Mouse (Mus musculus): Measurements from ENCODE around the gene Phc2. TPM values are rescaled to one million over a fixed set of nuclear protein-coding genes. Genes with fewer than 3 reads are reported as not detected.

Gene Phc2
- polyA plus RNA-seq, 1 experiment from 2014 or later, result 24.5 TPM

DNA sequence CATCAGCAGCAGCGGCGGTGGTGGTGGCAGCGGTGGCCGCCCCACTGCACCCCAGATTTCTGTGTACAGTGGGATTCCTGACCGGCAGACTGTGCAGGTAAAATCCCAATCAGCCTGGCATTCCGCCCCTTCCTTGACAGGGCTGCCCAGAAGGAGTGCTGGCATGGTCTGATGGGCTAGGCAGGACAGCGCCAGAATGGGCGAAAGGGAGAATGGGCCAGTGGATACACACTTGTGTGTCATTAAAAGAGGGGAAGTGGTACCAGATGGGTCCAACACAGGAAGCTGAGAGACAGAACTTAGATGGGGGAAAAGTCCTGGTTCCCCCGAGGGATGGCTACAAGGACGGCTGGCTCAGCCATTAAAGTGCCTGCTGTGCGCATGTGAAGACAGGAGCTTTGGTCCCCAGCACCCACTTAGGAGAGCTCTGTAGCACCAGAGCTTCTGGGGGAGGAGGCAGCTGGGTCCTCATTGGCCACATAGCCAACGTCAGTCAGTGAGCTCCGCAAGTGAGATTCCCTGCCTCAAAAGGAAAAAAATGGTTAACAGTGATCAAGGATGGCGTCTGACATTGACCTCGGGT is 50.7 kb downstream of the Phc2 start:
- 86% methylated on average over 15 of the region's 15 CpGs for WGBS
- Histone ChIP-seq H3K4me3 (no peak overlapping the region), H3K27me3 (ENCODE audit: insufficient read depth, poor library complexity, severe bottlenecking) (peaks cover 38% of the 10 kb centered on the region)

DNA sequence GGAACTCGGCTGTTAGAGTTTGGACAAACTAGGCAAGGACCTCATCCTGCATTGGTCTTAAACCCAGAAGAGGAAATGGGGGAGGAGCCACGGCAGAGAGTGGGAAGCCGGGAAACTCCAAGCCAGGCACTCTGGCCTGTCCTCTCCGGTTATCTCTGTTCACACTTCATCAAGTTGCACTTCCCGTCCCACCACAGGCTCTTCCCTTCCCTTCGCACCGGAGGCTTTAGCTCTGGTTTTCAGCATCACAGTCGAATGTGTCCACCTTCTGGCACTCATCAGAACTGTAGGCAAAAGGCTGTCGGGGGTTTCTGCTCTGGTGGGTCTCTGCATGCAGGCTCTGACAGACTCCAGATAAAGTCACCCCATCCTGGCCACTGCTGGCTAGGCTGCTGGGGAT is 52.1 kb downstream of the Phc2 start:
- Histone ChIP-seq H3K36me3 (no peaks in the 10 kb centered on the region), H3K9me3 (no peaks in the 10 kb centered on the region), H3K4me1 (peaks cover 30% of the 10 kb centered on the region), H3K4me3 (no peak overlapping the region), H3K27ac (no peak overlapping the region; the same call in 1 of the 2 replicates), H3K27me3 (ENCODE audit: insufficient read depth, poor library complexity, severe bottlenecking) (peaks cover 41% of the 10 kb centered on the region)
- WGBS, result 7% methylated on average over 9 of the region's 9 CpGs
- peak; percentile 93 for DNase-seq (ENCODE audit: low spot score)

More for the DNA sequence above, 50.7 kb downstream of the Phc2 start:
- peaks cover 22% of the 10 kb centered on the region for H3K4me1 ChIP-seq
- no peaks in the 10 kb centered on the region for H3K9me3 ChIP-seq
- DNase-seq (ENCODE audit: low spot score), result no peak
- H3K36me3 ChIP-seq, result no peaks in the 10 kb centered on the region
- no peak overlapping the region for H3K27ac ChIP-seq

DNA sequence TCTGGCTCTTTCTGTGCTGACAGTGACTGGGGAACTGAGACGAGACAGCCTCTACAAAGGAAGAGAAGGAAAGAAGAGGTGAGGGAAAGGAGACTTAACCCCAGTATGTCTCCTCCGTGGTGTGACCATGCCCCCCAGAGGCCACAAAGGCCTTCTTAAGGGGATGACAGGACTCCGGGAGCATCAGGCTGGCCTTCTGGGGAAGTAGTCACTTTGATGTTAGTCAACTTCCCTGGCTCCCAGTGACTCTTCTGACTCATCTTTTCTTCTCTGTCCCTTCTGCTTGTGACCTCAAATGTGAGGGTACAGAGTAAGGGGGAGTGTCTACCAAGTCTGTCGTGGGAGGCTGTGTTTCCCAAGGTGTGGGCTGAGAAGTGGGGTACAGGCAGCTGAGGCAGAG is 52.9 kb downstream of the Phc2 start:
- WGBS, result 16% methylated on average over 4 of the region's 4 CpGs
- H3K4me3 ChIP-seq, result no peak overlapping the region
- DNase-seq (ENCODE audit: low spot score), result no peak
- no peaks in the 10 kb centered on the region for H3K9me3 ChIP-seq
- H3K27ac ChIP-seq, result no peak overlapping the region
- H3K27me3 ChIP-seq (ENCODE audit: insufficient read depth, poor library complexity, severe bottlenecking), result peaks cover 41% of the 10 kb centered on the region
- no peaks in the 10 kb centered on the region for H3K36me3 ChIP-seq
- peaks cover 38% of the 10 kb centered on the region for H3K4me1 ChIP-seq

DNA sequence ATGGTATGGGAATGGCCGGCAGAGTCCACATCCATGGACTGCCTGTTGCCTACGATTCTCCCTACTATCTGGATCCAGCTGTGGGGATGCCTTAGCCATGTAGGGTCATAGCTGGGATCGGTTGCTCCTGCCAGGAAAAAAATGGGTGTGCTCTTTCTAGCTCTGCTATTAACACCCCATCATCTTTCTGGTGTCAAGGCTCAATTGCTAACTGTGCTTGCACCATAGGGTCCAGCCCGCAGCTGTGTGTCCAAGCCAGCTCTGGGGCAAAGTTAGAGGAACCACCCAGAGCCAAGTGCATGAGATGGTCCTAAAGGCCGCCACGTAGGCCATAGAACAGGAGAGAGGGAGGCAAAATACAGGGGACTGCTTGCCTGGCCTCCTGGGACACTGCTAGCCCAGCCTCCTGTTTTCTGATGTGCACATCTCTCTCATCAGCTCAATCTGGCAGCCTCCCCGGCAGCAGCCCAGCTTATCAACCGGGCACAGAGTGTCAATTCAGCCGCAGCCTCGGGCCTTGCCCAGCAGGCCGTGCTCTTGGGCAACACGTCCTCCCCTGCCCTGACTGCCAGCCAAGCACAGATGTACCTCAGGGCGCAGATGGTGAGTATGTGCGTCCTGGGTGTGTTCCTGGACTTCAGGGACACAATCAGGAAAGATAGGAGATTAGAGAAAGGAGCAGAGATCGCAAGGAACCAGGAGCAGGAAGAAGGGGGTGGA is 54.7 kb downstream of the Phc2 start:
- 64% methylated on average over 15 of the region's 15 CpGs for WGBS
- Histone ChIP-seq H3K9me3 (no peaks in the 10 kb centered on the region), H3K27me3 (ENCODE audit: insufficient read depth, poor library complexity, severe bottlenecking) (peaks cover 41% of the 10 kb centered on the region), H3K36me3 (no peaks in the 10 kb centered on the region), H3K4me3 (no peak overlapping the region), H3K4me1 (peaks cover 43% of the 10 kb centered on the region), H3K27ac (no peak overlapping the region)
- no peak for DNase-seq (ENCODE audit: low spot score)

DNA sequence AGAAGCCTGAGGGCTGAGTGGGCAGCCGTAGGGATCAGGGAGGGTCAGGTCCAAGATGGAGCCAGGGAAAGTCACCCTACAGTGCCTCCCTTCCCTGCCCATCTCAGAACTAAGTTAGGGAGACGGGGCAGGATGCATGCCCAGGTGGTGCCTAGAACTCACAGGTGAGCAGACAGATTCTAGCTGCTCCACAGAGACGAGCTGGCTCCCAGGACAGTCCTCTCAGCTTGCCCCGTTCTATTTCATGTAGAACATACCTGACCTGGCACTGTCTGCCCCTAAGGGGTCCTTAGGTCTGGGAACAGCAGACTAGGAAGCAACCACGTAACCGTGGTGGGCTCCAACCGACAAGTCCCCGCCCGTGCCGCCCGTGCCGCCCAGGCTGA is 55.3 kb downstream of the Phc2 start:
- peaks cover 41% of the 10 kb centered on the region for H3K27me3 ChIP-seq (ENCODE audit: insufficient read depth, poor library complexity, severe bottlenecking)
- no peak overlapping the region for H3K4me3 ChIP-seq
- no peaks in the 10 kb centered on the region for H3K36me3 ChIP-seq
- H3K27ac ChIP-seq, result no peak overlapping the region
- 89% methylated on average over 12 of the region's 12 CpGs for WGBS
- DNase-seq (ENCODE audit: low spot score), result no peak
- peaks cover 48% of the 10 kb centered on the region for H3K4me1 ChIP-seq
- H3K9me3 ChIP-seq, result no peaks in the 10 kb centered on the region

DNA sequence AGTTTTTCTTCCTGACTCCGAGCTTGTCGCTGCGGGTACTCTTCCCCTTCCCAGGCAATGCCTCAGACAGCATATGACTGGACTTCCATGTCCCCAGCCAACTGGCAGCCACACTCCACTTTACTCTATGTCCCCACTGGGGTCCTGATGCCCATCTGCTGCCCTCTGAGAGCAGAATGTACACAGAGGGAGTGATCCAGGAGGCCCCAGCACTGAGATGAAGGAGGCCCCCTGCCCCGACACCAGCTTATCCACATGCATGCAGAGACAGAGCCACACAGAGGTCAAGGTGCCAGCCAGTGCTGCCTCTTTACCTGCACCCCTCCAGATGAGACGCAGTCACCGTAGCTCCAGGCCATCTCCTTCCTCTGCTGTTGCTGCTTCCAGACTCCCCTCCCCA is 55.8 kb downstream of the Phc2 start:
- Histone ChIP-seq H3K27ac (no peak overlapping the region), H3K4me1 (peaks cover 53% of the 10 kb centered on the region), H3K36me3 (no peaks in the 10 kb centered on the region), H3K27me3 (ENCODE audit: insufficient read depth, poor library complexity, severe bottlenecking) (peaks cover 36% of the 10 kb centered on the region), H3K4me3 (no peak overlapping the region), H3K9me3 (no peaks in the 10 kb centered on the region)
- no peak for DNase-seq (ENCODE audit: low spot score)
- WGBS, result 82% methylated on average over 6 of the region's 6 CpGs

DNA sequence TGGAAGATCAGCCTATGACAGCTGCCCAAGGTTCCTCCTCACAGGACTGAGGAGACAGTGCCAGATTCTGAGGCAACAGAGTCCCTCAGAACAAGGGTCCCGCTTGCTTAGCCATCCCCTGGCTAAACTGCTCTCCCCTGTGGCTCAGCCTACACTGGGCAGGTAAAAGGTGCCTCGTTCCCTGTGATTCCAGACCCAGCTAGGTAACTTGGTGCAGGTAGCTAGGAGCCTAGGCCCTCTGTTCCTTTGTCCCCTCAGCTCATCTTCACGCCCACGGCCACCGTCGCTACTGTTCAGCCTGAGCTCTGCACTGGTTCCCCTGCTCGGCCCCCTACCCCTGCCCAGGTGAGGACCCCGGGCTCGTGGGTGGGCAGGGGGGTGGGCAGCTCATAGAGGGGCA is 56.3 kb downstream of the Phc2 start:
- Histone ChIP-seq H3K4me1 (peaks cover 58% of the 10 kb centered on the region), H3K27ac (0 out of 2 replicates have a peak overlapping the region, but pooled peaks have one; percentile 73), H3K36me3 (no peaks in the 10 kb centered on the region), H3K27me3 (ENCODE audit: insufficient read depth, poor library complexity, severe bottlenecking) (peaks cover 35% of the 10 kb centered on the region), H3K9me3 (no peaks in the 10 kb centered on the region), H3K4me3 (no peak overlapping the region; the same call in 1 of the 2 replicates)
- WGBS, result 74% methylated on average over 9 of the region's 9 CpGs
- no peak for DNase-seq (ENCODE audit: low spot score)

DNA sequence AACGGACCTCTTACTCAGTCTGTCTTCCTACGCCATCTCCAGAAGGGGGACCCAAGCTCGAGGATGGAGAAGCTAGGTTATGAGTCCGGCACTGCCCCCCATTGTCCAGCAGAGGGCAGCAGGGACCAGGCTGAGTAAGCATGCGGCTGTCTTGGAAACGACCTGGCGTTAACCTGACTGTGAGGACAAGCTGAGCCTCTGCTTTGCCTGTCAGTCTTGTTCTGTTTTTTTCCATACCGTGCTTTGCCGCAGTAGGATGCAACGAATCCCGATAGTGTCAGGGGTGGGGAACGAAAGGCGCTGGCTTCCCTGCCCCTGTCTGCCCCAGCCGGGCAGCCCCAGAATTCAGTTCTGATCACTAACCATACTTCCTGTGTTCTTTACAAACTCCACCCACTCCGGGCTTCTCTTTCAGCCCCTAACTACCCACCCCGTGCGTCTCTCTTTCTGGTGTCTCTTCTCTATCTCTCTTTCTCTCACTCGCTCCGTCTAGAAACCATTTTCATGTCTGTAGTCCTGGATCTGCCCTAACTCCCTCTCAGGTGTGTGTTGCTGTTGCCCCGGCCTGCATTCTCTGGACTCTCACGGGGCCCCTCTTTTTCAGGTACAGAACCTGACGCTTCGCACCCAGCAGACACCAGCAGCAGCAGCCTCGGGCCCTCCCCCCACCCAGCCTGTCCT is 57.1 kb downstream of the Phc2 start:
- Histone ChIP-seq H3K4me1 (peaks cover 59% of the 10 kb centered on the region), H3K27ac (peak overlapping the region; percentile 73), H3K27me3 (ENCODE audit: insufficient read depth, poor library complexity, severe bottlenecking) (peaks cover 35% of the 10 kb centered on the region), H3K4me3 (peak overlapping the region; percentile 55), H3K36me3 (no peaks in the 10 kb centered on the region), H3K9me3 (no peaks in the 10 kb centered on the region)
- 3% methylated on average over 24 of the region's 24 CpGs for WGBS
- peak; percentile 95 for DNase-seq (ENCODE audit: low spot score)

DNA sequence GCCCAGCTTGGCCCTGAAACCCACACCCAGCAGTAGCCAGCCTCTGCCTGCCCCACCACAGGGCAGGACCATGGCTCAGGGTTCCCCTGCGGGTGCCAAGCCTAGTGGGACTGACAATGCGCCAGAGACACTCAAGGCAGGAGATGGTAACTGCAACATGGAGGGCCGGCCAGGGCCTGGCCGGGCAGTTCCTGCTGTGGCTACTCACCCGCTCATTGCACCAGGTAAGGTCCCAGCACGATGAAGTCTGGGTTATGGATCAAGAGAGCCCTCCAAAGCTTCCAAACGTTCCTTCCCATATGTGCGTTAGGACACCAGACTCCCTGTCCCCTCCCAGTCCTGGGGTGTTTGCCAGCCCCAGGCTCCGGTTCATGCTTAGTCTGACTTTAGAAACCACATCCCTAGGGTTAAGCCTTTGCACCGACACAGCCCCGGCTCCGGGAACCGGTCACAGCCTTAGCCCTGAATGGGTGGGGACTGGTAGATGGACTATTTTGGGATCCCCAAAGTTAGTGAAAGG is 57.7 kb downstream of the Phc2 start:
- DNase-seq (ENCODE audit: low spot score), result no peak
- Histone ChIP-seq H3K27ac (peak overlapping the region; percentile 73), H3K4me1 (peaks cover 56% of the 10 kb centered on the region), H3K9me3 (no peaks in the 10 kb centered on the region), H3K4me3 (peak overlapping the region; percentile 55), H3K36me3 (no peaks in the 10 kb centered on the region), H3K27me3 (ENCODE audit: insufficient read depth, poor library complexity, severe bottlenecking) (peaks cover 35% of the 10 kb centered on the region)
- WGBS, result 37% methylated on average over 13 of the region's 13 CpGs

DNA sequence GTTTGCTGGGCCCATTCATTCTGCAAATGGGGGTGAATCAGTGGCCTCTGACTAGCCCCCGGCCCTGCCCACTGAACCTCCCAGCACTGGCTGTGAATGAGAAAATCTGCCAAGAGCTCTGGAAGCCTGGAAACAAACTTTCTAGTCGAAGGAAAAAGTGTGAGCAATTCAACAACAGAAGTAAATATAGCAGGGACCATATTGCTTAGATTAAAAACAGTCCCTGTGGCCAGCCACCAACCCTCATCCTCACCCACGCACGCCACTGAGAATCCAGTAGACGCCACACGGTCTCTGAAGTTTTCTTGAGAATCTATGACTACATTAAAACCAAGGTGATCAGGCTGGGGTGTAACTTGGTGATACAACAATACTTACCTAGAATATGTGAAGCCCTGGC is 58.4 kb downstream of the Phc2 start:
- 85% methylated on average over 6 of the region's 6 CpGs for WGBS
- no peaks in the 10 kb centered on the region for H3K36me3 ChIP-seq
- peaks cover 31% of the 10 kb centered on the region for H3K27me3 ChIP-seq (ENCODE audit: insufficient read depth, poor library complexity, severe bottlenecking)
- H3K27ac ChIP-seq, result peak overlapping the region; percentile 73; the same call in 1 of the 2 replicates
- DNase-seq (ENCODE audit: low spot score), result no peak
- peaks cover 54% of the 10 kb centered on the region for H3K4me1 ChIP-seq
- H3K4me3 ChIP-seq, result no peak overlapping the region
- no peaks in the 10 kb centered on the region for H3K9me3 ChIP-seq

DNA sequence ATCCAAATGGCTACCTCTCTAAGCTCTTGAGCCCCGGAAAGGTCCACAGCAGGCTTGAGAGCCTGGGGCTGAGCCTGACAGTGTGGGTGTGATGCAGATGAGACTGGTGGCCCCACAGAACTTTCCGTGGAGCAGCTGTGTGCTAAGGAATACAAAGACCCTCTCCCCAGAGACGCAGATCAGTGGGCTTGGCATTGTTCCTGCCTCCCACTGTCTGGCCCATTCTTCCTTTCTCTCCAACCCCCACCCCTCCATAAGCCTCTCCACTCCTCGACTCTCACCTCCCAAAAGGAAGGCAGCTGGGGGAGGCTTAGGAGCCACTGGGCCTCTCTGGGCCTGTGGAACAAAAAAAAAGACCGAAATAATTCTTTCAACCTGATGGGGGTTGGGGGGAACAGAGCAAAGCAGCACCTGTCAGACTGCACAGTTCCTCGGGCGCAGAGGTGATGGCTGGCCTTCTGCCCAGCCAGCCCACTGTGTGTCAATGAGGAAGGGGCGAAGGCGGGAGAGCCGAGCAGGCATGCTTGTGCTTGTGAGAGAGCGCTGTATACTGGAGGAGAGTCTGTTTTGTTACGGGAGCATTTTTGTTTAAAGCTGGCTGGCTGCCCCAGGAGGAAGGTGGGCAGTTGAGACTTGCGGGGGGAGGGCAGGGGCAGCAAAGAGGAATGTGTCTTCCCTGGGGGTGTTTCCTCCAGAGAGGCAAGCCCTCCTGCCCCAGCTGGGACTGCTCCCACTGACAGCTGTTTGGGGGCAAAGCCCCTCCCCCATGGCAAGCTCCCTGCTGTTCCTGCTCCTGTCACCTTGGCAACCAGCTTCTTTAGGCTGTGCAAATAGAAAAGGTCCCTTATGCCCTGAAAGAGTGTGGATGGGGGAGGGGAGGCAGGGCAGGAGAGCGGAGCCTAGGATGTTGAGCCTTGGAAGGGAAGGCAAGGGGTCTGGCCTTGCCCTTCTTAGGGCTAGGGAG is 61.0 kb downstream of the Phc2 start:
- Histone ChIP-seq H3K36me3 (no peaks in the 10 kb centered on the region), H3K4me3 (peak overlapping the region; percentile 29), H3K27ac (peak overlapping the region; percentile 78), H3K9me3 (no peaks in the 10 kb centered on the region), H3K27me3 (ENCODE audit: insufficient read depth, poor library complexity, severe bottlenecking) (peaks cover 6% of the 10 kb centered on the region), H3K4me1 (peaks cover 66% of the 10 kb centered on the region)
- DNase-seq (ENCODE audit: low spot score), result peak; percentile 86
- 13% methylated on average over 14 of the region's 14 CpGs for WGBS

DNA sequence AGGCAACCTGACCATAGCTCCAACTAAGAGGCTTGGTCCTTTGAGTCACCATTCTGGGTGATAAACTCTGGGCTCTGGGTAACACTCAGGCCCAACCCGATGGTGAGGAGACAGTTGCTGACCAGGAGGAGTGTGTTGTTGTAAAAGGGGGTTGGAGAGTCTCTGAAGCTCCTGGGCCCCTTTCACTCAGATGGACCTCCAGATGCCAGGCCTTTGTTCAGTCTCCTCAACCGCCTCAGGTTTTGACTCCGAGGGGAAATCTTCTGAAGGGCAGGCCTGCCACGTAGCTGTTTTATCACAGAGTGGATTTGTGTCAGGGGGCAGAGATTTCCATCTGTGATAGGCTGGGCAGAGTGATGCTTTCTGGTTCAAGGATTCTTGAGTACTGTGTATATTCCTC is 61.8 kb downstream of the Phc2 start:
- no peak for DNase-seq (ENCODE audit: low spot score)
- no peaks in the 10 kb centered on the region for H3K9me3 ChIP-seq
- H3K27ac ChIP-seq, result peak overlapping the region; percentile 78
- H3K36me3 ChIP-seq, result no peaks in the 10 kb centered on the region
- 19% methylated on average over 4 of the region's 4 CpGs for WGBS
- H3K4me1 ChIP-seq, result peaks cover 66% of the 10 kb centered on the region
- no peaks in the 10 kb centered on the region for H3K27me3 ChIP-seq (ENCODE audit: insufficient read depth, poor library complexity, severe bottlenecking)
- H3K4me3 ChIP-seq, result peak overlapping the region; percentile 29; the same call in 1 of the 2 replicates
